Mouse (Mus musculus) G1E (cell line): ENCODE measurements around the gene Eif4e3. TPM values are rescaled to one million over a fixed set of nuclear protein-coding genes. Genes with fewer than 3 reads are reported as not detected.

ENCODE experiments used
- ATAC-seq: 2 replicates; pipeline ENCODE4 v1.8.0; 2016; ENCODE audit warnings: mild to moderate bottlenecking; ENCODE audit not compliant: insufficient number of reproducible peaks, poor library complexity, low FRiP score, severe bottlenecking; ENCODE audit errors: extremely low read depth
- DNase-seq: peaks from one replicate; pipeline ENCODE4 v3.0.0; 2012; ENCODE audit warnings: low spot score
- H3K27me3 ChIP-seq: 2 replicates; pipeline ENCODE4 v1.6.1; 2012; ENCODE audit warnings: mild to moderate bottlenecking, low read length, inconsistent platforms; ENCODE audit not compliant: insufficient read depth
- H3K36me3 ChIP-seq: replicated peaks from 2 replicates; pipeline ENCODE3; 2012; ENCODE audit warnings: mild to moderate bottlenecking, inconsistent platforms
- H3K4me1 ChIP-seq: 2 replicates; pipeline ENCODE4 v1.6.1; 2012; ENCODE audit warnings: low read depth, low read length, inconsistent platforms, mixed read lengths; ENCODE audit not compliant: insufficient read depth
- H3K4me3 ChIP-seq: 2 replicates; pipeline ENCODE4 v1.5.1; 2012; ENCODE audit warnings: low read depth, mild to moderate bottlenecking, inconsistent platforms, low read length, moderate library complexity, mixed read lengths
- H3K9me3 ChIP-seq: replicated peaks from 2 replicates; pipeline ENCODE4 v1.6.1; 2012; ENCODE audit warnings: inconsistent platforms
- CTCF ChIP-seq: IDR thresholded peaks from 2 replicates; pipeline ENCODE4 v1.5.1; 2012; ENCODE audit warnings: low read depth, low read length, inconsistent platforms, mixed read lengths
- GATA1 ChIP-seq: IDR thresholded peaks from 2 replicates; pipeline ENCODE4 v1.6.1; 2012; ENCODE audit warnings: borderline replicate concordance, low read length, inconsistent platforms, mixed read lengths
- GATA2 ChIP-seq: IDR thresholded peaks from 2 replicates; pipeline ENCODE4 v1.6.1; 2012; ENCODE audit warnings: low read depth, low read length, inconsistent platforms, borderline replicate concordance
- POLR2AphosphoS5 ChIP-seq: IDR thresholded peaks from 2 replicates; pipeline ENCODE4 v1.6.1; 2012; ENCODE audit warnings: low read depth, low read length, inconsistent platforms; ENCODE audit not compliant: insufficient replicate concordance
- TAL1 ChIP-seq: conservative IDR thresholded peaks from 2 replicates; pipeline ENCODE4 v1.6.1; 2012; ENCODE audit warnings: low read depth, low read length, inconsistent platforms, mixed read lengths
- polyA plus RNA-seq: library from polyadenylated mRNA; stranded (reverse); fragments of >175 nt; gene quantifications from 2 replicates; pipeline ENCODE4 v1.2.3, GENCODE M21; 2012
- total RNA-seq, 2 experiments: library from RNA; stranded (forward) in 1 of 2; stranded (reverse) in 1 of 2; fragments of 200-1000 nt in 1 of 2; fragments of >200 nt in 1 of 2; fragmentation: Nextera tagmentation in 1 of 2; gene quantifications; 2 replicates each; pipeline ENCODE4 v1.2.3; 2014 to 2017

Gene Eif4e3
- total and polyA plus RNA-seq, 3 experiments = not detected

DNA sequence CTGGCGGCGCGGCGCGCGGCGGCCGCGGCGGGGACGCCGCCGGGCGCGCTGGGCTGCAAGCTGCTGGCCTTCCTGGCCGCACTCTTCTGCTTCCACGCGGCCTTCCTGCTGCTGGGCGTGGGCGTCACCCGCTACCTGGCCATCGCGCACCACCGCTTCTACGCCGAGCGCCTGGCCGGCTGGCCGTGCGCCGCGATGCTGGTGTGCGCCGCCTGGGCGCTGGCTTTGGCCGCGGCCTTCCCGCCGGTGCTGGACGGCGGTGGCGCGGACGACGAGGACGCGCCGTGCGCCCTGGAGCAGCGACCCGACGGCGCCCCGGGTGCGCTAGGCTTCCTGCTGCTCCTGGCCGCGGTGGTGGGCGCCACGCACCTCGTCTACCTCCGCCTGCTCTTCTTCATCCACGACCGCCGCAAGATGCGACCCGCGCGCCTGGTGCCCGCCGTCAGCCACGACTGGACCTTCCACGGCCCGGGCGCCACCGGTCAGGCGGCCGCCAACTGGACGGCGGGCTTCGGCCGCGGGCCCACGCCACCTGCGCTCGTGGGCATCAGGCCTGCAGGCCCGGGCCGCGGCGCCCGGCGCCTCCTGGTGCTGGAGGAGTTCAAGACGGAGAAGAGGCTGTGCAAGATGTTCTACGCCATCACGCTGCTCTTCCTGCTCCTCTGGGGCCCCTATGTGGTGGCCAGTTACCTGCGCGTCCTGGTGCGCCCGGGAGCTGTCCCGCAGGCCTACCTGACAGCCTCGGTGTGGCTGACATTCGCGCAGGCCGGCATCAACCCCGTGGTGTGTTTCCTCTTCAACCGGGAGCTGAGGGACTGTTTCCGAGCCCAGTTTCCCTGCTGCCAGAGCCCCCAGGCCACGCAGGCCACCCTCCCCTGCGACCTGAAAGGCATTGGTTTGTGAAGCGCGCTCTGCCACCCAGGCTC lies 26.6 kb upstream of the Eif4e3 start:
- Histone ChIP-seq H3K36me3 (no peaks in the 10 kb centered on the region), H3K27me3 (no peaks in the 10 kb centered on the region), H3K4me3 (peak overlapping the region; percentile 13; the same call in 1 of the 2 replicates), H3K4me1 (no peaks in the 10 kb centered on the region), H3K9me3 (peaks cover 75% of the 10 kb centered on the region)
- no peak for ATAC-seq
- DNase-seq = no peak
- no peak for TF ChIP-seq CTCF
- TF ChIP-seq TAL1 = no peak
- TF ChIP-seq GATA2 = no peak
- no peak for TF ChIP-seq GATA1
- no peak for TF ChIP-seq POLR2AphosphoS5

DNA sequence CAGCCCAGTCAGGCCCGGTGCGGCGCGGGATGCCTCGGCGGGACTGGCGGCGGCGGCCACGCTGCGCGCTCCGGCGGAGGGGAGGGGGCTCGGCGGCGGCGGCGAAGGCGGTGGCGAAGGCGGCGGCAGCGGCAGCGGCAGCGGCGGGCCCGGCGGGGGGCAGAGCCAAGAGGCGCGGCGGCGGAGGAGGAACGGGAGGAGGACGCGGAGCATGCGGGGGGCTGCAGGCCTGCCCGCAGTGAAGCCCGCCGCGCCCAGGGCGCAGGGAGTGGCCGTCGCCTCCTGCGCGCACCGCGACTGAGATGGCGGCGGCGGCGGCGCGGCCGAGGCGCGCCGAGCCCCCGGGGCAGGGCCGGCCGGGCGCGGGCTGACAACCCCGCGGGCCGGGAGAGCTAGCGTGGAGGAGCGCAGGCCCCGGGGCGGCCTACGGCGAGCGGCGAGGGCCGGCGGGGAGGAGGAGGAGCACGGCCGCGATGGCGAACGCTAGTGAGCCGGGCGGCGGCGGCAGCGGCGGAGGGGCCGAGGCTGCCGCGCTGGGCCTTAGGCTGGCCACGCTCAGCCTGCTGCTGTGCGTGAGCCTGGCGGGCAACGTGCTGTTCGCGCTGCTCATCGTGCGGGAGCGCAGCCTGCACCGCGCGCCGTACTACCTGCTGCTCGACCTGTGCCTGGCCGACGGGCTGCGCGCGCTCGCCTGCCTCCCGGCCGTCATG lies 25.8 kb upstream of the Eif4e3 start, which contains the start of gene Gpr27:
Gene Gpr27 (plus strand): TSS at position 474 of the 710 bp plus-strand sequence.
- Histone ChIP-seq H3K27me3 (no peaks in the 10 kb centered on the region), H3K36me3 (no peaks in the 10 kb centered on the region), H3K4me1 (no peaks in the 10 kb centered on the region), H3K9me3 (peaks cover 69% of the 10 kb centered on the region), H3K4me3 (peak within 1 kb of the TSS; percentile 13; the same call in 1 of the 2 replicates)
- TF ChIP-seq GATA1 (no peak), CTCF (no peak), GATA2 (no peak), TAL1 (no peak), POLR2AphosphoS5 (no peak)
- ATAC-seq (no peak), DNase-seq (peak; percentile 28)

DNA sequence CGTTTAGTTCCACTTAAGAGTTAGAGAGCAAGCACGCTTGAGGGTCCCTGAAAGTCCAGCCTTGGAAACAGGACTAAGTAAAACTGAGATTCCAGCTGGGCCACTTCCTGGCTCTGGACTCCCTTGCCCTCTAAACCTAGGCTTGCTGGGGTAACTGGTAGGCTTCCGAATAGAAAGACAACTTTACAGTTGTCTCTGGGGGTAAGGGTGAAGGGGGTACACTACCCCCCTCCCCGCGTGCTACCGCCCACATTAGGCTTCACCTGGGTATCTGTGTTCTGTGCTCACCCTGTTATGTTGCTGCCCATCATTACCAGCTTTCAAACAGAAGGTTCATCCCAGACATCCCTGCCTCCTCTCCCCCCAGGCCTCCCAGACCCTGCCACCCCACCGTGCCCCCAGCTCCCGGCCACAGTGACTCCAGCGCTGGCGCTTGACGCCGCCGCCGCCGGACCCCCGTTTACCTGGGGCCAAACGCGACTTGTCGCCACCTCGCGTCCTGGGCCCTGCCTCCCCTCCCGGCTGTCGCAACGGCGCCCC lies 25.2 kb upstream of the Eif4e3 start:
- Histone ChIP-seq H3K4me3 (no peak overlapping the region; the same call in 1 of the 2 replicates), H3K36me3 (no peaks in the 10 kb centered on the region), H3K4me1 (no peaks in the 10 kb centered on the region), H3K9me3 (peaks cover 69% of the 10 kb centered on the region), H3K27me3 (no peaks in the 10 kb centered on the region)
- TF ChIP-seq TAL1 (no peak), GATA1 (no peak), POLR2AphosphoS5 (no peak), GATA2 (no peak), CTCF (no peak)
- ATAC-seq (no peak), DNase-seq (no peak)

DNA sequence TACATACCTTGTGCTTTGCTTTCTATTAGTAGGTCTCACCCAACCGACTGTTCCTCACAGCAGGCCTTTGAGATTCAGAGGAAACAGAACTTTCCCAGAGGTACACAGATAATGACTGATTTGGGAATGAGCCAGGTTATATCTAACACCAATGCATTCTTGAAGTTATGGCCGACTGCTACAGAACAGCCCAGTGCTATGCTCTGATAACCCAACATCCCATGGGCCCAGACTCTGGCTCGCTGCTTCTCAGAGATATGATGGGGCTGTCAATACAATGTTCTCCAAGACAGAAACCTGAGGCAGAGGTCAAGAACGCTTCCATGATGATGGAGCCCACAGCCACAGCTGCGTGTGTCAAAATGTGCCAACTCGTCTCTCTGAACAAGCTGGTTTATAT lies 21.9 kb upstream of the Eif4e3 start:
- no peak for ATAC-seq
- Histone ChIP-seq H3K4me1 (no peaks in the 10 kb centered on the region), H3K4me3 (no peak overlapping the region), H3K9me3 (peaks cover 71% of the 10 kb centered on the region), H3K36me3 (no peaks in the 10 kb centered on the region), H3K27me3 (no peaks in the 10 kb centered on the region)
- no peak for DNase-seq
- TF ChIP-seq TAL1 = no peak
- no peak for TF ChIP-seq GATA1
- no peak for TF ChIP-seq CTCF
- no peak for TF ChIP-seq GATA2
- no peak for TF ChIP-seq POLR2AphosphoS5

DNA sequence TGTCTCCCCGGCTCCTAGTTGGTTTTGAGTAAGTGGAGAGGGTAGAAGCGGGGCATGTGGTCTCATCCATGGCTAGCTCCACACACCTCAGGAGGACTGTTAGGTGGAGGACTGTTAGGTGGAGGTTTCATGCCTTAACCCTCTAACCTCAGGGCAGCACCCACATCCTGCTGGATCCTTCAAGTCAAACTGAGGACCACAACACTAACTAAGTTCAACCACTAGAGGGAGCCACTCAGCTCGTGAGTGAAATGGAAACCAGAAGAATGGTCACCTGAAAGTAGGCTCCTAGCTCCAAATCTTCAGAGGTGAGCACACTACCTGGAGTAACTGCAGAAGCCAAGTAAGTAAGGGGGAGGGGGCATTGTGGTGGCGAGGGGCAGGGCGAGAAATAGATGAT lies 18.3 kb upstream of the Eif4e3 start:
- no peaks in the 10 kb centered on the region for H3K4me1 ChIP-seq
- H3K27me3 ChIP-seq = no peaks in the 10 kb centered on the region
- H3K36me3 ChIP-seq = no peaks in the 10 kb centered on the region
- TF ChIP-seq CTCF (no peak), GATA2 (no peak), GATA1 (no peak), POLR2AphosphoS5 (no peak), TAL1 (no peak)
- no peak for DNase-seq
- H3K9me3 ChIP-seq = peaks cover 47% of the 10 kb centered on the region
- H3K4me3 ChIP-seq = no peak overlapping the region
- ATAC-seq = no peak

DNA sequence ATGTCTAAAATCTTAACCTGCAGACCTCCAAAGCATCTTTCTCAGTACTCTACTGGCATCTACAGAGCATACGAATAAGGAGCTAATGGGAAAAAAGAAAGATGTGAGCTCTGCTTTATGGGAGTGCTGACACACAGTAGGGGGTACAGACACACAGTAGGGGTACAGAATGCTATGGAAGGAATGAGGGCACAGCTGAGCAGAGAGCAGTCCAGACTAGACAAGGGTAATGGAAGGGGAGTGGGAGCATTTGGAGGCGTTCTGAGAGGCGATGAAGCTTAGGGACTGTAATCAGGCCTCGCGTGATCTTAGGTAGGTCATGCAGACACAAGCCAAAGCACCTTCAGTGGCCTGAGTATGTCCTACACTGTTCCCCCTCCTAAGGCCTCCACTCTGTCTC lies 17.4 kb upstream of the Eif4e3 start:
- no peaks in the 10 kb centered on the region for H3K4me1 ChIP-seq
- no peaks in the 10 kb centered on the region for H3K36me3 ChIP-seq
- H3K9me3 ChIP-seq = peaks cover 46% of the 10 kb centered on the region
- H3K4me3 ChIP-seq = no peak overlapping the region
- no peaks in the 10 kb centered on the region for H3K27me3 ChIP-seq
- no peak for TF ChIP-seq GATA1
- TF ChIP-seq GATA2 = no peak
- no peak for ATAC-seq
- DNase-seq = no peak
